Mouse (Mus musculus): ENCODE results near the gene Arl16. TPM values are rescaled to one million over a fixed set of nuclear protein-coding genes. Genes with fewer than 3 reads are reported as not detected.
A peak's percentile ranks its signal among the peaks of the same experiment; 100 is the strongest.
"Not testable (repeated sequence)": the region's sequence is repeated elsewhere in the genome, so short reads cannot be mapped to it uniquely, and the experiment has no call there.

Gene Arl16
- 56.4 and 58.8 TPM in 2 replicates for polyA plus RNA-seq (2016; fragmentation: Nextera tagmentation; extraction: Ambion mirVana)

DNA sequence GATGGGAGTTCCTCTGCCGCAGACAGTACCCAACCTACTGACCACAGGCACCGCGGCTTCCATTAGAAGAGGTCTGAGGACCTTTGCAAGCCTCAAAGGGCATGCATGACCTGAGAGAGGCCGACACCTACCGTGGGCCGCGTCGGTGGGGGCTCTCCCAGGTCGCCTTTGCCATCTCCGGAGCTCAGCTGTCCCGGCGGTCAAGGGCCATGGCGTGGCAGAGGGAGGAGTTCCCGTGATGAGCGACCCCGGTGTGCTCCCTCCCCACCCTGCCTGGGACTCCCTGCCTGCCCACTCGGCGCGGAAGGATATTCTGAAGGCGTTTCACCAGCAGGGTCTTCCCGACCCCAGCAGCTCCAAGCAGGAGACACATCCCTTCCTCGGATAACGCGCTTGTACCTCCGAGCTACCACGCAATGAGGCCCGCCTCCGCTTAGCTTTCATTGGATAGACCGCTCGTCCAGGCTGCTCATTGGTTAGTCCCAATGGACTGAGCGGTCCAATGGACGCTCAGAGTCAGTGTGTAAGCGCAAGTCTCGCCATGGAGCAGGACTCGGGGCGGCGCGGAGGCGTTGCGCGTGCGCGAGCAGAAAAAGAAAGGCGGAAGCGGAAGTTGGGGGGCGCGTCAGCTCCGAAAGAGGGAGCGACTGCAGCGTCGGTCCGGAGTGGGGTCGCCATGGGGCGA, at the start of gene Arl16:
TSS of gene Arl16 (minus strand) at position 557 of the 685 bp plus-strand sequence.
- peak within 1 kb of the TSS; percentile 82 for H3K27ac ChIP-seq (replicated peaks)

DNA sequence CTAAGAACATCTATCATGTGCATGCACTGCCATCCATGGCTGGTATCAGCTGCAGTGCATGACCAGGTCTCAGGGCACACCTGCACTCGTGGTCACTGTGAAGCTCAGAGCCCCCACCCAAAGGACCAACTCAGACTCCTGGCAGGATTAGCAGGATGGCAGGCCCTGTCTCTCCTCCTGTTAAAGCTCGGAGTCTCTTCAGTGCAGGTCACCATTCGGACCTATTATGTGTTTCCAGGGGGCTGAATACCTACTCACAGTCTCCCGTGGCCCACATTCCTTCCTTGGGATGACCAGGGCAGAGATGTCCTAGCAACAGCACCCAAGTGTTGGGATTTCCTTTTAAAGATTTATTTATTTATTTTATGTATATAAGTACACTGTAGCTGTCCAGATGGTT, 49.7 kb upstream of the Arl16 start:
- H3K27me3 ChIP-seq, result peaks cover 14% of the 10 kb centered on the region; the same call in 1 of the 2 replicates
- H3K4me3 ChIP-seq, result no peak overlapping the region
- no peak for ATAC-seq (ENCODE audit: low FRiP score, low read depth)
- H3K9me3 ChIP-seq, result no peaks in the 10 kb centered on the region
- H3K4me2 ChIP-seq (replicated peaks), result no peak overlapping the region
- WGBS, result 64% methylated on average over 4 of the region's 4 CpGs
- H3K27ac ChIP-seq (replicated peaks), result no peak overlapping the region
- H3K36me3 ChIP-seq, result no peaks in the 10 kb centered on the region
- H3K9ac ChIP-seq (replicated peaks), result no peak overlapping the region
- no peaks in the 10 kb centered on the region for H3K4me1 ChIP-seq

More for the DNA sequence above, at the start of gene Arl16:
- peaks cover 55% of the 10 kb centered on the region for H3K36me3 ChIP-seq
- peak within 1 kb of the TSS; percentile 92 for H3K4me2 ChIP-seq (replicated peaks)
- no peaks in the 10 kb centered on the region for H3K27me3 ChIP-seq
- WGBS, result under 1% methylated on average over 53 of the region's 54 CpGs
- peaks cover 24% of the 10 kb centered on the region for H3K4me1 ChIP-seq
- H3K9me3 ChIP-seq, result no peaks in the 10 kb centered on the region
- peak within 1 kb of the TSS; percentile 95 for H3K4me3 ChIP-seq
- H3K9ac ChIP-seq (replicated peaks), result peak within 1 kb of the TSS; percentile 86
- ATAC-seq (ENCODE audit: low FRiP score, low read depth), result peak; percentile 100

GRCm38 (mm10) chr11:120515611-120516010, 48.2 kb upstream of the Arl16 start:
- peak; percentile 60; the same call in 1 of the 2 replicates for ATAC-seq (ENCODE audit: low FRiP score, low read depth)
- 17% methylated on average over 17 of the region's 17 CpGs for WGBS
- no peak overlapping the region for H3K4me3 ChIP-seq
- H3K9me3 ChIP-seq, result no peaks in the 10 kb centered on the region
- H3K4me1 ChIP-seq, result peaks cover 6% of the 10 kb centered on the region
- H3K36me3 ChIP-seq, result no peaks in the 10 kb centered on the region
- no peak overlapping the region for H3K4me2 ChIP-seq (replicated peaks)
- no peak overlapping the region for H3K27ac ChIP-seq (replicated peaks)
- H3K27me3 ChIP-seq, result peaks cover 14% of the 10 kb centered on the region; the same call in 1 of the 2 replicates
- H3K9ac ChIP-seq (replicated peaks), result no peak overlapping the region

- not testable (repeated sequence) for H3K27ac ChIP-seq (replicated peaks); H3K4me2 ChIP-seq (replicated peaks); H3K4me3 ChIP-seq; H3K9ac ChIP-seq (replicated peaks); H3K27me3 ChIP-seq; H3K36me3 ChIP-seq; ATAC-seq (ENCODE audit: low FRiP score, low read depth); H3K9me3 ChIP-seq
- peaks cover 13% of the 10 kb centered on the region for H3K4me1 ChIP-seq
- 95% methylated on average over 2 of the region's 2 CpGs for WGBS
Measured at GRCm38 (mm10) chr11:120514262-120514661, 46.9 kb upstream of the Arl16 start.

DNA sequence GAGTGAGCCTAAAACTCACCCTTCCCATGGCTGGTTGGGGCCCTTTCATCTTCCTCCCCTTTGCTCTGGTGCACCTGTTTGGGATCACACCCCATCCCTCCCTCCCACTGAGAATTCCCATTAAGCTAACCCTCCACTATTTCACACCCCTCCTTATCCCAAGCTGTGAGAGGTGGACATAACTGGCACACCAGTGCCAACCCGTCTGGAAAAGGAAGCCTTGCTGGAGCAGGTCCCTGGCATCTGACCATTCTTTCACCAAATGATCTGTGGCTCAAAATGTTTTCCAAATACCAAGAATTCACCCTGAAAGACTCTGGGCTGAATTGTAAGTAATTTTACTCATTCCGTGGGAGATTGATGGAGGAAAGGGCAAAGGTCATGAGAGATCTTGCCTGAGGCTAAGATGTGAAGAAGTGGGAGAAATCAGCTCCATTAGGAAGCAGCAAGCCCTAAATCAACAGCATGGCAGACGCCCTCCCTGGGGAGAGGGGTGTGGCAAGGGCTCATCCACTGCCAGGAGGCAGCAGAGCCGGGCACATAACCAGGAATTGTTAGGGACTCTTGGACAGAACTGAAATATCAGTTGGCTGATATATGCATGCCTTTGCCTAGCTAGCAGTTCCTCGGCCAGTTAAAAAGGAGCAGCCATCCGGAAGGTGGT, 45.5 kb upstream of the Arl16 start:
- no peaks in the 10 kb centered on the region for H3K9me3 ChIP-seq
- H3K27ac ChIP-seq (replicated peaks), result no peak overlapping the region
- H3K4me2 ChIP-seq (replicated peaks), result no peak overlapping the region
- H3K36me3 ChIP-seq, result no peaks in the 10 kb centered on the region
- H3K9ac ChIP-seq (replicated peaks), result no peak overlapping the region
- WGBS, result 56% methylated on average over 6 of the region's 6 CpGs
- H3K4me3 ChIP-seq, result no peak overlapping the region
- H3K27me3 ChIP-seq, result peaks cover 9% of the 10 kb centered on the region; the same call in 1 of the 2 replicates
- no peak for ATAC-seq (ENCODE audit: low FRiP score, low read depth)
- H3K4me1 ChIP-seq, result peaks cover 13% of the 10 kb centered on the region

DNA sequence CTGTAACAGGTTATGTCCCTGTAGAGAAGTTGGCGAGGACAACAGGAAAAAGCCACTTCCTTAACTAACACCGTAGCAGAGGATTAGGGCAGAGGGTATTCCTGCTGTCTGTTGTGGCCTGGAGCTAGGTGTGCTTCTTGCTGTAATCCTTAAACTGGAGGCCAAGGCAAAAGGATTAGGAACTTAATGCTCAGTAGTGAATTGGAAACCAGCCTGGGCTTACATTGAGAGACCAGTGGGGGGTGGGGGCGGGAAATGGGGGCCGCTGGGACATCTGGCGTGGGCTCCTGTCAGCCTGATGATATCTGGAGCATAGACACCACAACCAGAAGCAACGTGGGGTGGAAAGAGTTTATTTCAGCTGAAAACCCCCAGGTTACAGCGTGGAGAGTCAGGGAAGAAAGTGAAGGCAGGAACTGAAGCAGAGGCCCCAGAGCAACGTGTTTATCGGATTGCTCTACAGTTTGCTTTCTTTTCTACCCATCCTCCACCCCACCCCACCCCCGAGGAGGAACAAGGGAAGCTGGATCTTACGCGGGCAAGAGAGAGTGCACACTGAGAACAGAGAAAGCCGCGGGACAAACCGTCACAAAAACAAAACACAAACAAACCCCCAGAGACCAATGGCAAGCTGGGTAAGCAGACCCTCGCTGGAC, 43.1 kb upstream of the Arl16 start:
- H3K9ac ChIP-seq (replicated peaks), result peak overlapping the region; percentile 55
- WGBS, result 3% methylated on average over 16 of the region's 16 CpGs
- ATAC-seq (ENCODE audit: low FRiP score, low read depth), result no peak

GRCm38 (mm10) chr11:120509940-120510339, 42.5 kb upstream of the Arl16 start:
- Histone ChIP-seq H3K9me3 (no peaks in the 10 kb centered on the region), H3K36me3 (no peaks in the 10 kb centered on the region), H3K4me1 (peaks cover 13% of the 10 kb centered on the region), H3K4me2 (replicated peaks) (no peak overlapping the region), H3K27ac (replicated peaks) (no peak overlapping the region), H3K27me3 (no peaks in the 10 kb centered on the region; the same call in 1 of the 2 replicates), H3K9ac (replicated peaks) (no peak overlapping the region), H3K4me3 (no peak overlapping the region)
- ATAC-seq (ENCODE audit: low FRiP score, low read depth), result no peak
- WGBS, result 29% methylated on average over 4 of the region's 4 CpGs

More for the DNA sequence above, 43.1 kb upstream of the Arl16 start:
- Histone ChIP-seq H3K27ac (replicated peaks) (no peak overlapping the region), H3K4me3 (peak overlapping the region; percentile 20), H3K36me3 (no peaks in the 10 kb centered on the region), H3K9me3 (no peaks in the 10 kb centered on the region), H3K27me3 (no peaks in the 10 kb centered on the region; the same call in 1 of the 2 replicates), H3K4me2 (replicated peaks) (peak overlapping the region; percentile 43), H3K4me1 (peaks cover 13% of the 10 kb centered on the region)

- no peaks in the 10 kb centered on the region for H3K36me3 ChIP-seq
- no peak overlapping the region for H3K4me3 ChIP-seq
- no peak for ATAC-seq (ENCODE audit: low FRiP score, low read depth)
- no peak overlapping the region for H3K9ac ChIP-seq (replicated peaks)
- no peaks in the 10 kb centered on the region for H3K27me3 ChIP-seq
- H3K4me2 ChIP-seq (replicated peaks), result no peak overlapping the region
- no peaks in the 10 kb centered on the region for H3K9me3 ChIP-seq
- peaks cover 13% of the 10 kb centered on the region for H3K4me1 ChIP-seq
- WGBS, result 87% methylated on average over 9 of the region's 9 CpGs
- H3K27ac ChIP-seq (replicated peaks), result no peak overlapping the region
Measured at GRCm38 (mm10) chr11:120508290-120508870, 41.0 kb upstream of the Arl16 start.

DNA sequence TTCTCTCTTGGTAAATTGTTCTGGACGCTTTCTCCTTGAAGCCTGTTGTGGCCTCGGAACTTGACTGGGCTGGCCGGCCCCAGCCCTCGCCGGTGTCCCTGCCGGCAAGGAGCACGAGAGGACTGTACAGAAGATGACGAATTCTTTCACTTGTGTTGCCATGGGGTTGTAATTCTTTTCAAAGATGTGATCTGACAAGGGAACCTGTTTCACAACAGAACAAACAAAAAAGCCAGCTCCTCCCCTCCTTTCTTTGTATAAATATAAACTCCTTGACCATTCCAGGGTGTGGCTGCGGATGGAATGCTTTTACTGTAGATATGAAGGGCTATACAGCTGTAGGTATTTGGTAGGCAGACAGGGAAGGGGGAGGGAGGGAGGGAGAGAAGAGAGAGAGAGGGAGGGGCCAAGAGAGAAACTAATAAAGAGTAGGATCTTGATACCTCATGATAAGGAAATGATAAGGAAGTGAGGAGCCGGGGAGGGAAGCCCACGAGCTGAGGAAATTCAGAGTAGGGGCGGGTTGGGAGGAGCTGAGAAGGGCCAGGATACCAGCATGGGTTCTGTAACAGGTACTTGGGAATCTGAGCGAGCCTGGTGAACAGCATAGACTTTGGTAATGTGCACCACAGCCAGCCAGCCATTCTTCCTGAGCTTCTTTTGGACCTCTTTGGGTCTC, 40.3 kb upstream of the Arl16 start:
- Histone ChIP-seq H3K9ac (replicated peaks) (no peak overlapping the region), H3K9me3 (no peaks in the 10 kb centered on the region), H3K4me3 (no peak overlapping the region), H3K27me3 (no peaks in the 10 kb centered on the region), H3K27ac (replicated peaks) (no peak overlapping the region), H3K4me2 (replicated peaks) (no peak overlapping the region), H3K4me1 (peaks cover 13% of the 10 kb centered on the region), H3K36me3 (no peaks in the 10 kb centered on the region)
- no peak for ATAC-seq (ENCODE audit: low FRiP score, low read depth)
- WGBS, result 85% methylated on average over 13 of the region's 13 CpGs

DNA sequence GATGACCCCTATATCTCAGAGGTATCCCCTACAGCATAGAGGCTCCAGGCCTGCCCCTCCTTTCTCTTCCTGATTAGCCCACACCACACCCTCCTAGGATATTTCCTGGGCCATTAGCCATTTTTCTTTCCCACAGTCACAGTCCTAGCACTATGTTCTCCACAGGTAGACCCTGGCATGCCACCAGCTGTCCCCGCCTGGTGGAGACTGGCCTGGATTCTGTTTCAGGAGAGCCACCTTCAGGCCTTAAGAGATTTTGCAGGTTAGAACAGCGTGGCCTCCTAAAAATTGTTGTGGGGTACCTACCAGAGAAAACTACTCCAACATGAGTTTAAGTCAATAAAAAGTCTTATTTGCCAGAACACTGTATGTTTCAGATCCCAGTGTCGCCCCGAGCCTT, 39.5 kb upstream of the Arl16 start:
- H3K4me3 ChIP-seq, result no peak overlapping the region
- H3K9me3 ChIP-seq, result no peaks in the 10 kb centered on the region
- no peaks in the 10 kb centered on the region for H3K36me3 ChIP-seq
- no peaks in the 10 kb centered on the region for H3K27me3 ChIP-seq
- WGBS, result 64% methylated on average over 4 of the region's 4 CpGs
- ATAC-seq (ENCODE audit: low FRiP score, low read depth), result no peak
- H3K27ac ChIP-seq (replicated peaks), result no peak overlapping the region
- H3K4me1 ChIP-seq, result peaks cover 13% of the 10 kb centered on the region
- H3K9ac ChIP-seq (replicated peaks), result no peak overlapping the region
- no peak overlapping the region for H3K4me2 ChIP-seq (replicated peaks)

DNA sequence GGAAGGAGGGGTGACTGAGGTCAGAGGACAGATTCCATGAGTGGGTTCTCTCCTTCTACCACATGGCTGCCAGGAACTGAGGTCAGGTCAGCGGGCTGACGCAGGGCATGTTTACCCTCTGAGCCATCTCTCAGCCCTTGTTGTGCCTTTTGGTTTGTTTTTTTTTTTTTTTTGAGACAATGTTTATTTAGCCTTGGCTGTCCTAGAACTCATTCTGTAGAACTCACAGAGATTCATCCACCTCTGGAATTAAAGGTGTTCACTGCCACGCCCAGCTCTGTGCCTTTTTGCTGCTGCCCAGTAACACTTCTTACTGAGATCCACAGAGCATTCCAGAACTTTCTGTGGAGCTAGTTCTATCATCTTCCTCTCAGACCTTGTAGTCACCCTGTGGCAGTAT, 38.3 kb upstream of the Arl16 start:
- Histone ChIP-seq H3K4me1 (peaks cover 8% of the 10 kb centered on the region), H3K9me3 (no peaks in the 10 kb centered on the region), H3K27me3 (no peaks in the 10 kb centered on the region), H3K4me2 (replicated peaks) (no peak overlapping the region), H3K36me3 (no peaks in the 10 kb centered on the region), H3K9ac (replicated peaks) (no peak overlapping the region), H3K4me3 (no peak overlapping the region), H3K27ac (replicated peaks) (no peak overlapping the region)
- WGBS, result 90% methylated on average over 3 of the region's 3 CpGs
- ATAC-seq (ENCODE audit: low FRiP score, low read depth), result no peak
